Mouse (Mus musculus): Measurements from ENCODE around the gene Kazn. TPM values are rescaled to one million over a fixed set of nuclear protein-coding genes. Genes with fewer than 3 reads are reported as not detected.

Gene Kazn
- total RNA-seq (2021) = 10 to 100 TPM; 40.3 to 52.8 TPM
- long read RNA-seq, partial matches to known transcripts = 0 of 12 reads
- long read RNA-seq, other reads (novel, unspliced or antisense) = 12 of 12 reads

GRCm38 (mm10) chr4:142239240-142240126, at the start of gene Kazn:
TSS of gene Kazn (minus strand) at chr4:142239401.
- peak; percentile 76 to 86 for DNase-seq (ENCODE audit: low spot score in 2 of 2)

GRCm38 (mm10) chr4:142285471-142285870, 46.3 kb upstream of the Kazn start:
- no peak for DNase-seq (ENCODE audit: low spot score in 2 of 2)

- no peak for DNase-seq (ENCODE audit: low spot score in 2 of 2)
Observed at GRCm38 (mm10) chr4:142283867-142284266, 44.7 kb upstream of the Kazn start.

GRCm38 (mm10) chr4:142278197-142278575, 39.0 kb upstream of the Kazn start:
- no peak for DNase-seq (ENCODE audit: low spot score in 2 of 2)

- DNase-seq (ENCODE audit: low spot score in 2 of 2) = no peak
Observed at GRCm38 (mm10) chr4:142277481-142278196, 38.4 kb upstream of the Kazn start.

GRCm38 (mm10) chr4:142275242-142275641, 36.0 kb upstream of the Kazn start:
- no peak for DNase-seq (ENCODE audit: low spot score in 2 of 2)

- no peak for DNase-seq (ENCODE audit: low spot score in 2 of 2)
Observed at GRCm38 (mm10) chr4:142274441-142275234, 35.4 kb upstream of the Kazn start.

GRCm38 (mm10) chr4:142271506-142271905, 32.3 kb upstream of the Kazn start:
- DNase-seq (ENCODE audit: low spot score in 2 of 2) = no peak

GRCm38 (mm10) chr4:142267832-142268231, 28.6 kb upstream of the Kazn start:
- no peak for DNase-seq (ENCODE audit: low spot score in 2 of 2)

- DNase-seq (ENCODE audit: low spot score in 2 of 2) = peak; percentile 58 to 70
Observed at GRCm38 (mm10) chr4:142267348-142267819, 28.2 kb upstream of the Kazn start.

- DNase-seq (ENCODE audit: low spot score in 2 of 2) = no peak
Observed at GRCm38 (mm10) chr4:142264335-142264734, 25.1 kb upstream of the Kazn start.

GRCm38 (mm10) chr4:142261725-142262124, 22.5 kb upstream of the Kazn start:
- DNase-seq (ENCODE audit: low spot score in 2 of 2) = no peak

GRCm38 (mm10) chr4:142258730-142259129, 19.5 kb upstream of the Kazn start:
- no peak for DNase-seq (ENCODE audit: low spot score in 2 of 2)

GRCm38 (mm10) chr4:142254088-142254487, 14.9 kb upstream of the Kazn start:
- no peak for DNase-seq (ENCODE audit: low spot score in 2 of 2)

GRCm38 (mm10) chr4:142251471-142252354, 12.5 kb upstream of the Kazn start:
- no peak for DNase-seq (ENCODE audit: low spot score in 2 of 2)

GRCm38 (mm10) chr4:142250054-142250453, 10.9 kb upstream of the Kazn start:
- DNase-seq (ENCODE audit: low spot score in 2 of 2) = no peak

- peak; percentile 55 to 65 for DNase-seq (ENCODE audit: low spot score in 2 of 2)
Observed at GRCm38 (mm10) chr4:142249401-142249800, 10.2 kb upstream of the Kazn start.

GRCm38 (mm10) chr4:142248426-142248825, 9.2 kb upstream of the Kazn start:
- DNase-seq (ENCODE audit: low spot score in 2 of 2) = peak; percentile 87 to 89

- no peak for DNase-seq (ENCODE audit: low spot score in 2 of 2)
Observed at GRCm38 (mm10) chr4:142246698-142247097, 7.5 kb upstream of the Kazn start.

- DNase-seq (ENCODE audit: low spot score in 2 of 2) = no peak
Observed at GRCm38 (mm10) chr4:142244641-142245040, 5.4 kb upstream of the Kazn start.

Measured in layer of hippocampus, postnatal 10 days (tissue).